Mouse (Mus musculus) skeletal muscle tissue, adult 2 months (tissue): ENCODE results near the gene Egln3.
A peak's percentile ranks its signal among the peaks of the same experiment; 100 is the strongest.

Experiments
- DNase-seq: peaks from one replicate; pipeline ENCODE4 v3.0.0-alpha.2; 2012; ENCODE audit warnings: low read depth, low spot score

Gene Egln3

GRCm38 (mm10) chr12:54202765-54203655 is 650 bp downstream of the Egln3 start:
- peak; percentile 34 for DNase-seq

- DNase-seq = no peak
These were observed 1.4 kb downstream of the Egln3 start for GRCm38 (mm10) chr12:54202276-54202675.

DNA sequence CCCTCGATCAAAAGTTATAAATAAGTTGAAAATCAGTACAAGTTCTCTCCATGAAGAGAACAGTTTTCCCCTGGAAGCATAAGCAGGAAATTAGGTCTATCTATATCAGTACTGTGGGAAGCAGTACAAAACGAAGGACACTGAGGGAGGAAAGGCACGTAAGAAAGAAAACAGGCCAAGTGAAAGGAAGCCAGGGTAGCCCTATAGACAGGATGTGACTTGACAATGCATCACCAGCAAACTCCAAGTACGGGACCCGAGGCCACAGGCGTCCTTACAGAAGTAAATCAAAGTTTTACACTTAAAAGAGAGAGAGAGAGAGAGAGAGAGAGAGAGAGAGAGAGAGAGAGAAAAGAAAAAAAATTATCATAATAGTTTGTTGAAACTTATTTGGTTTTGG is 2.8 kb downstream of the Egln3 start:
- DNase-seq = no peak

GRCm38 (mm10) chr12:54200172-54200571 is 3.5 kb downstream of the Egln3 start:
- DNase-seq = no peak

DNA sequence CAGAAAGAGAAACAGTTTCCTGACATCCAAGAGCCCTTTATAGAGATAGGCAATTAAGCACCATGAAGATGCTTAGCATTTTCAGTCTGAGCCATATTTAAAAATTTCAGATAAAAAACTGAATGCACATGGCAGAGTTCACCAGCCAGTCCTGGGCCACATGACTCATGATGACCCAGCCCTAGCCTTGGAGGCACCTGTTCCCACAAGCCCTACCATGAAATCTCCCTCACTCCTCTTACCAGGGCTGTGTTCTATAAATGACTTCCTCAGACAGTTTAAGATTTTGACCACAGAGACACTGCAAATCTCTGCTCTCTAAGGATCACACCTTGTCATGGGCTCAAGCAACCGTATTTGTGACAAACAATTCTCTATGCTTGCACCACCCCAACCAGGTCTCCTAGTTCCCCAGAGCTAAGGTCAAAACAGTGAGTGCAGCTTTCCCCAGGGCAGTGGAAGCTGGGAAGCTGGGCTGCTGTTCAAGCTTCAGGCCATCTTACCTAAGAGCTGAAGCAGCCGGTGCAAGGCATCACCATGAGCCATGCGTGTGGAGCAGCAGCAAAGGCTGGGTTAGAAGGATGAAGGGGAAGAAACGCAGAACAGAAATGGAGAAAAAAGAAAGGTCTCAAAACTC is 5.3 kb downstream of the Egln3 start:
- DNase-seq = no peak

DNA sequence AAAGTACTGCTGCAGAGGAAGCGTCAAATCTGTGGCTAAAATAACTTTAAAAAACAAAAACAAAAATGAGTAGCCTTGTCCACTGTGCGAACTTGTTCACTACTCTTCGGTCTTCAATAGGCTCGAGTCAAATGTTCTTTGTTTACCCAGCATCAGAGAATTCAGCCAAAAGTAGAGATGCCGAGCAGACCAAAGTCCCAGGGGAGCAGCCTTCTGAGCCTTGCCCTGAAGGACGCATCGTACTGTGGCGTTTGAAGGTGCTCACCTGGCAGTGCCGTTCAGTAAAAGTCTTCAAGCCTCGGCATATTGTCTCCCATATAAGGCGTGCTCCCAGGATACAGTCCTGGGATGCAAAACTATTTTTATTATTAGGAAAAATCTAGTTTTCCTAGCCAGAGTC is 5.8 kb downstream of the Egln3 start:
- no peak for DNase-seq

DNA sequence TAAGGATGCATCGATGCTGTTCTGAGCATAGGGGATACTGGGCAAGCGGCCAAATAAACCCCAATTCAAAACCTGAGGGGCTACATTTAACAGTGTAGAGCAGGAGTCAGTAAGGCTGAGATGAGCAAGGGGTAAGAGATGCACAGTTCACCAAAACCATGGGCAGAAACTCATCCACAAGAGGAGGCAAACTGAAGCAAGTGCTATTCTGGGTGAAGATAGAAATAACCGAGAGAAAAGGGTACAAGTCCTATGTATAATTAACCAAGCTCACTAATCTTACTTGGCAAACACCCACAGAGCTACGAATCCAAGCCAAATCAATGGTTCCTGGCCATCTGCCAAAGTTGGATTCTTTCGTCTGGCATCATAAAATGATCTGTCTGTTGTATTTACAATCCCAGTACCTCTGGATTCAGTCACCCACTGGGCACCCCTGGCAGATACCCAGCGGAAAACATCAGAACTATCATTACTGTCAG is 6.3 kb downstream of the Egln3 start:
- no peak for DNase-seq

DNA sequence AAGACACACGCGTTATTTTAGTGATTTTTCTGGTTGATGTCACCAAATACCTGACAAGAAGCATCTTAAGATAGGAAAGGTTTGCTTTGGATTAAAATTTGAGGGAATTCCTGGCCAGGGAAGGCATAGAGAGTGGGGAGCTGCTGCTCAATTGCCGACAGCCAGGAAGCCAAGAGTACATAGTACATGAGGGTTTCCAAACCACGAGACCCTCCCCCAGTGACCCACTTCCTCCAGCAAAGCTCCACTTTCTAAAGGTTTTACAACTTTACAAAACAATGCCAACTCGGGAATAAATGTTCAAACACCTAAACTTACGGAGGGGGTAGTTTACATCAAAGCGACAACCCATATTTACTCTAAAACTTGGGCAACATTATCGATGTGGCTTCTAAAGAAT is 6.8 kb downstream of the Egln3 start:
- no peak for DNase-seq

DNA sequence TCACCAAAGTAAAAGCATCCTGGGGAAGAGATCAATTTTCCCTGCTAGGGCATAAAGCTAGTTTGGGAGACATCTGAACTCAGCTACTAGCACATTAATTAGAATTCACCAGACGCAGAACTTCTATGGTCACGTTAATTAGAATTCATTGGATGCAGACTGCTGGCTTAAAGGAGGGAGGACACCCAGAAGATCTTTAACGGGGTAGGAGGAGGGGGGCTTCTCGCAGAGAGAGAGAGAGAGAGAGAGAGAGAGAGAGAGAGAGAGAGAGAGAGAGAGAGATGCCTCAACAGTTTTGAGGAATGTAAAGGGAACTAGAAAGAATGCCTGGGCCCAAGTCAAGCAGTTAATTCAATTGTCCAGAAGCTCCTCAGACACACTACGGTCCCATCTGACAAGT is 9.5 kb downstream of the Egln3 start:
- no peak for DNase-seq

DNA sequence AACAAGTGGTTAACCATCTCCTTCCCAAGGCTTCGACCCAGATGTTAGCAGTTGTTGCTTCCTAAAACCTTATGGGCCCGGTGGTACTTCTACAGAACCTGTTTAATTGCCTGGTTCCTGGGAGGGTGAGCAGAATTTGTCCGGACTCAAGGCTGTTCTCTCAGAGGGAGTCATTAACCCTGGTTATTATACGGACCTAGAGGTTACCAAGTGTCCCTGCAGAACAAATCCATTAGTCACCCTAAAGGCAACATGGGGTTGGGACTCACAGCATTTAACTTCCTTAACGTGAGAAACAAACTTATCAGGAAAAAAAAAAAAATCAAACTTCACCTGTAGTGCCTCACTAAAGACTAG is 11.4 kb downstream of the Egln3 start:
- no peak for DNase-seq

- DNase-seq = peak; percentile 85
These were observed 11.9 kb downstream of the Egln3 start for GRCm38 (mm10) chr12:54191608-54192304.

DNA sequence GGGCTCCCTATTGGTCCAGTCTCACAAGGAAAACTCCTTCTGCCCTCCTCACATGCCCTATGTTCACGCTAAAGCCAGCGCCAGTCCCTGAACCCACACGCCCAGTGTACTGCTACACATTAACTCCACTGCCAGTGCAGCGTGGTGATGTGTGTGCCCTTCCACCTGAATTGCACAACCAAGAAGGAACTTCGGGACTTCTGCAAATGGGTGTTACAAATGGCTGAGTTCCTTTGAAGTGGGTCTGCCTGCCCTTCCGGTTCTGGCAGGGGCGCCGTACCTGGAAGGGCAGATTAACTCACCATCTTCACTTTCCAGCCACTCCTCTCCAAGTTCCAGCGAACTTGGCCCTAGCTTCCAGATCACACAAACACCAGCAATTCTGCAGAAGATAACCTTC is 12.5 kb downstream of the Egln3 start:
- DNase-seq = no peak

DNA sequence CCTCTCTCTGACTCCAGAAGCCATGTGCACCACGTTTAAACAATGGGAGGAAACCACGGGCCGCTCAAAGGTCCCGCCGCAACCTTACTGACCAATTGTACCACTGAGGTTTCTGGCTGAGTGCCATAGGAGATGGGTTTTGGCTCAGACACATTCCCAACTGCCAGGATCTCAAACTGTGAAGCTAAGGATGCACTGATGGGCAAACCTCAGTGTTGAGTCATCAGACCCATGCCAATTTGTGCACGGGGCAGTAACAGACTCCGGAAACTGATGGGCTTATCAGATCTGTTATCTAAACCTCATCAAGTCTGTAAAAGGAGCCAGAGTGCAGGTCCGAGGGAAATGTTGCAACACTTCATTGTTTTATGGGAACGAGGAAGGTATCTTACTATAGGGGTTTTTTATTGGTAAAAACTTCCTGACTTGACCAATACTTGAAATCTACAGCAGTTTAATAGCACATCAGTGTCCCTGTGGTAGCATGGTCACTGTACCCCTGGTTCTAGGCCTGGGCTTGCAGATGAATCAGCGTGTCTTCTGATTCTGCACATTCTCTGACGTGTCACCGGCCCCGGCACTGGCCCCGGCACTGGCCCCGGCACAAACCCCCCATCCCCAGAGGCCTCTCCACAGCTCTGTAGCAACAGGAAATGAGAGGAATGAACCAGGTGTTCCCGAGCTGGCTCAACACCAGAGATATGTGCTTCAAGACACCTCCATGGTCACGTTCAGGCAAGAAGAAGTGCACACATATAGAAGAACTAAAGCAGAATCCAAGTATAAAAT is 15.7 kb downstream of the Egln3 start:
- DNase-seq = peak; percentile 18

DNA sequence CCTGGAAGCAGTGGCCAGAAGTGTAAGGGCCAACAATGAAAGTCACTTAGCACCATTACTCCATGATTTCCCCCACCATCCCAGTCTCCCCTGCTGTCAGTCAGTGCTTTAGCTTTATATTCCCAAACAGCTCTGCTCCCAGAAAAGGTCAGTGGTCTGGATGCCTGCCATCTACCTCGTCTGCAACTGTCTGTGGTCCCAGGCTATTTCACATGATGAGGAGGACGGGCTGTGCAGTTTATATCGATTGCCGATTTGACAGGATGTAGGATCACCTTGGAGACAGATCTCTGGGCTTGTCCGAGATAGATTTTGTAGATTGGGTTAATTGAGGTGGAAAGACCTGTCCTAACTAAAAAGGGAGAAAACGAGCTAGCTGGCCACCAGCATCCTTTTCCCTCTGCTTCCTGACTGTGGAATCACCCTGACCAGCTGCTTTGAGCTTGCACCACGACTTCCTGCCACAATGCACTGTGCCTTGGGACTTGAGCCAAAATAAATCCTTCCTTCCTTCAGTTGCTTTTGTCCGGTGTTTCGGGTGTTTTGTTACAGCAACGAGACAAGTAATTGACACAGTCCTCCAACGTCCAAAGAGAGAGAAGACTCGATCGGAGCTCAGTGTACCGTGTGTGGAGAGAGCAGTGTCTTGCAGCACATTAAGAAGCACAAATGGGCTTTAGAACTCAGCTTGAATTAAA is 16.6 kb downstream of the Egln3 start:
- DNase-seq = no peak

- no peak for DNase-seq
These were observed 19.4 kb downstream of the Egln3 start for GRCm38 (mm10) chr12:54184264-54184663.

DNA sequence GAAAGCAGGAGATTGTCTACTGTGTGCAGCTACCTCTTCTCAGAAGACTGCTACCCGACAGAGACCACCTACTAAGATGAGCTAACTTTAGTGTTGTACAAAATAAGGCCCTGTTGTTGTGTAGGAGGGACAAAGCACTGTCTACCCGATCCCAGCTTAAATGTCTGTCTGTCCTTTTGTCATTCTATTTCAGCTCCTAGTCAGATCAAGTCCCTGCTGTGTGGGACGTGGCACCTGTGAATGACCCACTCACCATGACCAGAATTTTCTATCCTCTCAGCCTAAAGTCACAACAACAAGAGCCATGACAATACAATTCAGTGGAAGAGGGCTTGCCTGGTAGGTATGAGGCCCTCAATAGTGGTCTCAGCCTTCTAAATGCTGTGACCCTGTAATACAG is 25.3 kb downstream of the Egln3 start:
- DNase-seq = no peak

DNA sequence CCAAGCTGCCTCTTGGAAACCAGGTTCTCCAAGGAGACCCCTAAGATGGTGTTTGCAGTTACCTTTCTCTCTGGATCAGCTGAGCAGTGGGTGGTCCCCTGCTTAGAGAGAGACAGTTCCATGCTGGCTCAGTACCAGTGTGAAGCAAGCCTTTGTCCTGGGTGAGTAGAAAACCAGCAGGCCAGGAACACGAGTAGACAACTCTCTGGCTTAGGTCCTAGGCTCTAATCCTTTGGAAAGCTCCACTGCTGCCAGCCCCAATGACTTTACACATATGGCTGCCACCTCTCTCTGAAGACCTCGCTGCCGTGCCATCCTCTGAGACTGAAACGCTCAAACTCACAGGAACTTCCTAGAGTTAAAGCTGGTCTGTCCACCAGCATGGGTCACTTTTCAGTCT is 34.9 kb downstream of the Egln3 start:
- DNase-seq = no peak

DNA sequence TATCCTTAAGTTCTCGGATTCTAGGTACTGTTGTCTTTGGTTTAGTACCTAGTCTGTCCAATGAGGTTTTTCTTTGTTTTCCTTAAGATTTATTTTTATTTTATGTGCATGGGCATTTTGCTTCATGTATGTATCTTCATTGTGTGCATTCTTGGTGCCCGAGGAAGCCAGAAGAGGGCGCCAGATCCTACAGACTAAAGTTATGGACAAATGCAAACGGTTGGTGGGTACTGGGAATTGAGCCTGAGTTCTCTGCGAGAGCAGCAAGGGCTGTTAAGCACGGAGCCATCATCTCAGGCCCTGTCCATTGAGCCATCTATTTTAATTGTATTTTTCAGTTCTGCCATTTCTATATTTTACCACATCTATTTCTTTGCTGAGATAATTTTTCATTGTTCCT is 35.9 kb downstream of the Egln3 start:
- DNase-seq = no peak

GRCm38 (mm10) chr12:54164724-54165050 is 39.0 kb downstream of the Egln3 start:
- DNase-seq = no peak

DNA sequence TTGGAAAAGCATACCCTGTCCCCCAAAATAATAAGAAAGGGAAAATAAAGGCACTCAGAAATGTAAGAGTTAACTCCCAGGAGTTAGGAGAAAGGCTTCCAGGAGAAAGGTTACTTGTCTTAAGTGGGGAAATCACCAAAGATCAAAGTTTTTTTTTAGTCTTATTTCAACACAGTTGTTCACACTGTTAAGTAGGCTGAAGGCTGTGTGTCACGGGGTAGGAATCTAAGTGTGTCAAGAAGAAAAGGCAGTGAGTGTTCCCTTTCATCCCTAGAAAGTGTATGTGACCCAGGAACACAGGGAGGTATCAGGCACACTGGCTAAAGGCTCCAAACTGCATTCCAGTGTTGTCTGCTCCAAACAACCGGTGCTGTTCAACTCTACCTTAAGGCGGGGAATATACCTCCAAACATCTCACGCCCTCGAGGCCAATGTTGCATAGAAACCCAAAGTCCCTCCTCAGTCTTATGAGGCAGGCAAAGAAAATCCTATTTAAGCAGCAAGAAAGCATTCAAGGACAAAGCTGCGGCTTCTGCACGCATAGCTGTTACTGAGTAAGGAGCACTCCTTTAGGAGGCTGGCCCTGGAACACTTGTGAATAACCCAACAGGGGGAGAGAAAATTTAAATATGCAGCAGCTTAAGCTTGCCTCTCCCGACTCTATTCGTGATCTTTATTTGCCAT is 39.5 kb downstream of the Egln3 start:
- DNase-seq = no peak

GRCm38 (mm10) chr12:54163166-54163565 is 40.5 kb downstream of the Egln3 start:
- DNase-seq = no peak
